Mouse (Mus musculus): ENCODE measurements around the gene Ppp4r2. TPM values are rescaled to one million over a fixed set of nuclear protein-coding genes. Genes with fewer than 3 reads are reported as not detected.

Ppp4r2 gene
- 15.1 TPM in 2 replicates for polyA plus RNA-seq (2015; fragmentation: Nextera tagmentation; extraction: Ambion mirVana)

GRCm38 (mm10) chr6:100833355-100833754 lies at the start of gene Ppp4r2:
Gene Ppp4r2, plus strand, starts transcription at chr6:100833622.
- Histone ChIP-seq H3K4me3 (peak within 1 kb of the TSS; percentile 93), H3K27ac (replicated peaks) (peak within 1 kb of the TSS; percentile 92), H3K4me1 (replicated peaks) (peaks cover 36% of the 10 kb centered on the region), H3K9ac (peak within 1 kb of the TSS; percentile 83), H3K36me3 (peaks cover 27% of the 10 kb centered on the region), H3K4me2 (peak within 1 kb of the TSS; percentile 60), H3K27me3 (no peaks in the 10 kb centered on the region), H3K9me3 (no peaks in the 10 kb centered on the region)
- under 1% methylated on average over 43 of the region's 50 CpGs for WGBS
- ATAC-seq (ENCODE audit: low FRiP score, low read depth) = peak; percentile 95

DNA sequence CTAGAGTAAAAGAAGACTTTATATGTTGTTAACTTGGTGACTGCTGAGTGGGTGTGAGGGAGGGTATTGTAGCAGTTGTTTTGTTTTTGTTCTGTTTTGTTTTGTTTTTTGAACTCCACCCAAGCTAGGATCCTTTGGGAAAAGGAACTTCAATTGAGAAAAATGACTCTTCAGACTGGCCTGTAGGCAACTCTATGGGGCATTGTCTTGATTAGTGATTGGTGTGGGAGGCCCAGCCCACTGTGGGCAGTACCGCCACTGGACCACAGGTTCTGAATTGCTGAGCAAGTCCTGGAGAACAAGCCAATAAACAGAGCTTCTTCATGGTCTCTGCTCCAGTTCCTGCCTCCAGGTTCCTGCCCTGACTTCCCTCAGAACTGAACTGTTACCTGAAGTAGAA lies 45.7 kb upstream of the Ppp4r2 start:
- Histone ChIP-seq H3K9me3 (no peaks in the 10 kb centered on the region), H3K27ac (replicated peaks) (no peak overlapping the region), H3K27me3 (no peaks in the 10 kb centered on the region), H3K4me2 (no peak overlapping the region), H3K9ac (no peak overlapping the region), H3K4me1 (replicated peaks) (no peaks in the 10 kb centered on the region), H3K36me3 (no peaks in the 10 kb centered on the region), H3K4me3 (no peak overlapping the region)
- no peak for ATAC-seq (ENCODE audit: low FRiP score, low read depth)
- WGBS = 80% methylated on average over 1 of the region's 1 CpGs

DNA sequence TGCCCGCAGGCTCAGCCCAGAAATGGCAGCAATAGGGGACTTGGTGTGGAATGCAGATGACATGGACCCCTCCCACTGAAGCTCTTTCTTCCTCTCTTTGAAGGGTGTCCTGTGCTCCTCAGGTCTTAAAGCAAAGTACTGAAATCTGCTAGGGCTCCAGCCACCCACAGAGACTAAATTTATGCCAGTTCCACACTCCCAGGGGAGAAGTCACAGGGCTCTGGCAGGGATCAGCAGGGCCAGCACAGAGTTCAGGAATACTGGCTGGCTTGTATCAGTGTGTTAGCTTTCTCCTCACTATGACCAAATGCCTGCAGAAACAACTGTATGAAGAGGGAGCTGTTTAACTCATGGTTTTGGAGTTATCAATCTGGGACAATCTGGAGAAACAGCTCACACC lies 44.3 kb upstream of the Ppp4r2 start:
- Histone ChIP-seq H3K9ac (no peak overlapping the region), H3K36me3 (no peaks in the 10 kb centered on the region), H3K27ac (replicated peaks) (no peak overlapping the region), H3K27me3 (no peaks in the 10 kb centered on the region), H3K4me1 (replicated peaks) (no peaks in the 10 kb centered on the region), H3K9me3 (no peaks in the 10 kb centered on the region), H3K4me2 (no peak overlapping the region), H3K4me3 (no peak overlapping the region)
- 82% methylated on average over 1 of the region's 1 CpGs for WGBS
- ATAC-seq (ENCODE audit: low FRiP score, low read depth) = no peak

- WGBS = 82% methylated on average over 3 of the region's 3 CpGs
- H3K4me2 ChIP-seq = no peak overlapping the region
- no peak overlapping the region for H3K4me3 ChIP-seq
- H3K4me1 ChIP-seq (replicated peaks) = no peaks in the 10 kb centered on the region
- no peaks in the 10 kb centered on the region for H3K9me3 ChIP-seq
- no peaks in the 10 kb centered on the region for H3K36me3 ChIP-seq
- H3K9ac ChIP-seq = no peak overlapping the region
- H3K27ac ChIP-seq (replicated peaks) = no peak overlapping the region
- ATAC-seq (ENCODE audit: low FRiP score, low read depth) = no peak
- no peaks in the 10 kb centered on the region for H3K27me3 ChIP-seq
Observed at GRCm38 (mm10) chr6:100792055-100792659, 41.3 kb upstream of the Ppp4r2 start.

GRCm38 (mm10) chr6:100792973-100793769 lies 40.3 kb upstream of the Ppp4r2 start:
- Histone ChIP-seq H3K27ac (replicated peaks) (no peak overlapping the region), H3K4me1 (replicated peaks) (no peaks in the 10 kb centered on the region), H3K4me3 (no peak overlapping the region), H3K4me2 (no peak overlapping the region), H3K9me3 (no peaks in the 10 kb centered on the region), H3K36me3 (no peaks in the 10 kb centered on the region), H3K27me3 (no peaks in the 10 kb centered on the region), H3K9ac (no peak overlapping the region)
- 74% methylated on average over 14 of the region's 14 CpGs for WGBS
- ATAC-seq (ENCODE audit: low FRiP score, low read depth) = no peak

- no peak for ATAC-seq (ENCODE audit: low FRiP score, low read depth)
- no peaks in the 10 kb centered on the region for H3K4me1 ChIP-seq (replicated peaks)
- no peaks in the 10 kb centered on the region for H3K36me3 ChIP-seq
- H3K27me3 ChIP-seq = no peaks in the 10 kb centered on the region
- H3K4me2 ChIP-seq = no peak overlapping the region
- no peak overlapping the region for H3K9ac ChIP-seq
- 63% methylated on average over 6 of the region's 6 CpGs for WGBS
- no peaks in the 10 kb centered on the region for H3K9me3 ChIP-seq
- H3K27ac ChIP-seq (replicated peaks) = no peak overlapping the region
- H3K4me3 ChIP-seq = no peak overlapping the region
Observed at GRCm38 (mm10) chr6:100795797-100796196, 37.6 kb upstream of the Ppp4r2 start.

GRCm38 (mm10) chr6:100799290-100799689 lies 34.1 kb upstream of the Ppp4r2 start:
- Histone ChIP-seq H3K9me3 (no peaks in the 10 kb centered on the region), H3K9ac (no peak overlapping the region), H3K27me3 (no peaks in the 10 kb centered on the region), H3K4me1 (replicated peaks) (no peaks in the 10 kb centered on the region), H3K4me3 (no peak overlapping the region), H3K4me2 (no peak overlapping the region), H3K27ac (replicated peaks) (no peak overlapping the region), H3K36me3 (no peaks in the 10 kb centered on the region)
- ATAC-seq (ENCODE audit: low FRiP score, low read depth) = no peak
- 91% methylated on average over 6 of the region's 6 CpGs for WGBS

- H3K36me3 ChIP-seq = no peaks in the 10 kb centered on the region
- H3K4me1 ChIP-seq (replicated peaks) = no peaks in the 10 kb centered on the region
- H3K27ac ChIP-seq (replicated peaks) = no peak overlapping the region
- no peak overlapping the region for H3K4me2 ChIP-seq
- no peak for ATAC-seq (ENCODE audit: low FRiP score, low read depth)
- no peaks in the 10 kb centered on the region for H3K9me3 ChIP-seq
- no peak overlapping the region for H3K9ac ChIP-seq
- no peaks in the 10 kb centered on the region for H3K27me3 ChIP-seq
- WGBS = 91% methylated on average over 4 of the region's 4 CpGs
- H3K4me3 ChIP-seq = no peak overlapping the region
Observed at GRCm38 (mm10) chr6:100799766-100800165, 33.7 kb upstream of the Ppp4r2 start.

GRCm38 (mm10) chr6:100800497-100800955 lies 32.9 kb upstream of the Ppp4r2 start:
- Histone ChIP-seq H3K9me3 (no peaks in the 10 kb centered on the region), H3K4me3 (no peak overlapping the region), H3K4me2 (no peak overlapping the region), H3K4me1 (replicated peaks) (no peaks in the 10 kb centered on the region), H3K36me3 (no peaks in the 10 kb centered on the region), H3K27ac (replicated peaks) (no peak overlapping the region), H3K27me3 (no peaks in the 10 kb centered on the region), H3K9ac (no peak overlapping the region)
- ATAC-seq (ENCODE audit: low FRiP score, low read depth) = no peak
- 55% methylated on average over 10 of the region's 10 CpGs for WGBS

DNA sequence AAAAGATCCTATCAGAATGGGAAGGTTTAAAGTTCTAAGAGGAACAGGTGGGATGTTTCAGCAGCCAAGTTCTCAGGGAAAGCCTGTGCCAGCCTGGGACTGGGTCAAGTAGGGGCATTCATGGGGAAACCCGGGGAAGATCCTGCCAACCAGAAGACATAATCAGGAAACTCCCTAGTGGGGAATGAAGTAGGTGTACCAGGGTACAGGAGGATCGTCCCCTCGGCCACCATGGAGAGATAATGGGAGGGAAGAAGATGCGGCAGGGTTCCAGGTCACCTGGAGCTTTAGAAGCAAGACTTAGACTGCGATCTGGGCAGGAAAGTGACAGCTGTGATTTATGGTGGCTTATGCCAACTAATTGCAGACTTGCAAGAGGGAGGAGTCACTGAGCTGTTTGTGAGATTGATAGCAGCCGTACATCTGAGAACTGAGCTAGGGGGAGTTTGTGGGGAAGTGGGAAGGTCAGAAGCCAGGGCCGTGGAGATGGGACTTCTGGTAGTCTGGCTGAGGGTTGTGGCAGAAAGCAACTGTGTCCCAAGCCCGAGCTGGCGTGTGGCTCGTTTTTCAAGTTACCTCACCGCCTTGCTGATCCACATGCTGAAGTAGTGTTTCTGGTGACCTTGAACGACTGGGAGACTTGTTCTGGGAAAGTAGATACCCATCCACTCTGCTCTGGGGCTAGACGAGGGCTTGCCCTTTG lies 30.9 kb upstream of the Ppp4r2 start:
- Histone ChIP-seq H3K36me3 (no peaks in the 10 kb centered on the region), H3K4me2 (no peak overlapping the region), H3K4me3 (no peak overlapping the region), H3K9me3 (no peaks in the 10 kb centered on the region), H3K27ac (replicated peaks) (no peak overlapping the region), H3K27me3 (no peaks in the 10 kb centered on the region), H3K4me1 (replicated peaks) (no peaks in the 10 kb centered on the region), H3K9ac (no peak overlapping the region)
- 68% methylated on average over 13 of the region's 13 CpGs for WGBS
- ATAC-seq (ENCODE audit: low FRiP score, low read depth) = no peak

GRCm38 (mm10) chr6:100803250-100803649 lies 30.2 kb upstream of the Ppp4r2 start:
- Histone ChIP-seq H3K9ac (no peak overlapping the region), H3K9me3 (no peaks in the 10 kb centered on the region), H3K4me3 (no peak overlapping the region), H3K27ac (replicated peaks) (no peak overlapping the region), H3K4me2 (no peak overlapping the region), H3K36me3 (no peaks in the 10 kb centered on the region), H3K4me1 (replicated peaks) (no peaks in the 10 kb centered on the region), H3K27me3 (no peaks in the 10 kb centered on the region)
- ATAC-seq (ENCODE audit: low FRiP score, low read depth) = no peak
- 90% methylated on average over 3 of the region's 3 CpGs for WGBS

DNA sequence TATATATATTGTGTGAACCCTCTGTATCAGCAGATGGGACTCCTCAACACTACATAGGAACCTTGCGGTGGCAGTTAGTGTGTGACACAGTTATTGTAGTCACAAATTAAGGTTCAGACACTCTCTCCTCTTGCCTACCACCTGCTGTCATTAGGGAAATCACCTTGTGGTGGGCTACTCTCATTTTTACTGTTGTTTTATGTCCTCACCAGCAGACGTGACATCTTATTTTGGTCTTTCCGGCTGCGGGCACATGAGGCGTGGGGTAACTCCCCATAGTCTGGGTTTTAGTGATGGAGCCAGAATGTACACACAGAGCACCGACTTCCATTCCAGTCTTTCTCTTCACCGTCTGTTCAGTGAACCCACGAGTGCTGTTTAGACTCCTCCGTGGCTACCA lies 26.2 kb upstream of the Ppp4r2 start:
- H3K4me1 ChIP-seq (replicated peaks) = no peaks in the 10 kb centered on the region

More for the DNA sequence above, 26.2 kb upstream of the Ppp4r2 start:
- Histone ChIP-seq H3K27ac (replicated peaks) (no peak overlapping the region), H3K4me2 (no peak overlapping the region), H3K4me3 (no peak overlapping the region), H3K27me3 (no peaks in the 10 kb centered on the region), H3K36me3 (no peaks in the 10 kb centered on the region), H3K9ac (no peak overlapping the region), H3K9me3 (no peaks in the 10 kb centered on the region)
- 93% methylated on average over 9 of the region's 9 CpGs for WGBS
- no peak for ATAC-seq (ENCODE audit: low FRiP score, low read depth)

All from hindbrain, embryonic 15.5 days (tissue).